In genomic region chr8:84902367-84902919, GRCm38 (mm10) we compare ENCODE assay signal across 8 mouse cellular contexts. TPM values are rescaled to one million over a fixed set of nuclear protein-coding genes. Genes with fewer than 3 reads are reported as not detected.
A peak's percentile ranks its signal among the peaks of the same experiment; 100 is the strongest.
DNase-seq lines count a peak whose midpoint lies in the region; ATAC-seq and TF ChIP-seq lines count a peak whose summit lies in the region.

No protein-coding gene starts in this region.

- H3K27ac ChIP-seq in lung, embryonic 14.5 days (ENCODE audit: low read depth): peak overlapping the region; percentile 86
- H3K27ac ChIP-seq in embryonic facial prominence, embryonic 15.5 days (replicated peaks): peak overlapping the region; percentile 87
- peak overlapping the region; percentile 80 for H3K27ac ChIP-seq in limb, embryonic 12.5 days
- no peak overlapping the region for H3K27ac ChIP-seq in neural tube, embryonic 15.5 days (replicated peaks)

- H3K4me2 ChIP-seq in lung, embryonic 14.5 days: peak overlapping the region; percentile 98
- H3K4me2 ChIP-seq in embryonic facial prominence, embryonic 15.5 days (replicated peaks): peak overlapping the region; percentile 99
- H3K4me2 ChIP-seq in limb, embryonic 12.5 days: peak overlapping the region; percentile 94
- peak overlapping the region; percentile 98 for H3K4me2 ChIP-seq in neural tube, embryonic 15.5 days

- peak overlapping the region; percentile 67 for H3K4me3 ChIP-seq in lung, embryonic 14.5 days (ENCODE audit: low read depth, low read length)
- H3K4me3 ChIP-seq in embryonic facial prominence, embryonic 15.5 days (replicated peaks): peak overlapping the region; percentile 71
- H3K4me3 ChIP-seq in limb, embryonic 12.5 days (replicated peaks): peak overlapping the region; percentile 67
- peak overlapping the region; percentile 54 for H3K4me3 ChIP-seq in neural tube, embryonic 15.5 days (replicated peaks)

- H3K9ac ChIP-seq in lung, embryonic 14.5 days: peak overlapping the region; percentile 83
- peak overlapping the region; percentile 66 for H3K9ac ChIP-seq in embryonic facial prominence, embryonic 15.5 days
- H3K9ac ChIP-seq in limb, embryonic 12.5 days (replicated peaks): peak overlapping the region; percentile 75
- H3K9ac ChIP-seq in neural tube, embryonic 15.5 days (replicated peaks): peak overlapping the region; percentile 56

- ATAC-seq in lung, embryonic 14.5 days (ENCODE audit: insufficient read depth): peak; percentile 38; the same call in 1 of the 2 replicates
- ATAC-seq in embryonic facial prominence, embryonic 15.5 days (ENCODE audit: insufficient number of reproducible peaks, low FRiP score, low TSS enrichment, low read depth): peak; percentile 6; the same call in 1 of the 2 replicates
- ATAC-seq in limb, embryonic 12.5 days (ENCODE audit: insufficient number of reproducible peaks, insufficient read depth, low FRiP score, low TSS enrichment, low read depth): no peak
- no peak; the same call in 1 of the 2 replicates for ATAC-seq in neural tube, embryonic 15.5 days (ENCODE audit: low FRiP score)

- no peaks in the 10 kb centered on the region for H3K9me3 ChIP-seq in lung, embryonic 14.5 days (ENCODE audit: low read depth, low read length)
- H3K9me3 ChIP-seq in embryonic facial prominence, embryonic 15.5 days (replicated peaks): no peaks in the 10 kb centered on the region
- no peaks in the 10 kb centered on the region for H3K9me3 ChIP-seq in limb, embryonic 12.5 days
- H3K9me3 ChIP-seq in neural tube, embryonic 15.5 days (replicated peaks): no peaks in the 10 kb centered on the region

- no peaks in the 10 kb centered on the region for H3K4me1 ChIP-seq in lung, embryonic 14.5 days (ENCODE audit: insufficient read depth)
- H3K4me1 ChIP-seq in embryonic facial prominence, embryonic 15.5 days: peaks cover 17% of the 10 kb centered on the region
- H3K4me1 ChIP-seq in limb, embryonic 12.5 days (replicated peaks): peaks cover 11% of the 10 kb centered on the region; the same call in 1 of the 2 replicates
- peaks cover 14% of the 10 kb centered on the region for H3K4me1 ChIP-seq in neural tube, embryonic 15.5 days

- WGBS in lung, embryonic 14.5 days: 2% methylated on average over 24 of the region's 24 CpGs
- WGBS in embryonic facial prominence, embryonic 15.5 days: 2% methylated on average over 24 of the region's 24 CpGs
- WGBS in limb, embryonic 12.5 days: 3% methylated on average over 24 of the region's 24 CpGs
- WGBS in neural tube, embryonic 15.5 days: 4% methylated on average over 24 of the region's 24 CpGs

- no peak for TF ChIP-seq CTCF in lung, embryonic 14.5 days (IDR thresholded peaks at IDR 0.05; ENCODE audit: low read depth)

- no peaks in the 10 kb centered on the region for H3K27me3 ChIP-seq in lung, embryonic 14.5 days (ENCODE audit: insufficient read depth, low read length)
- H3K27me3 ChIP-seq in embryonic facial prominence, embryonic 15.5 days: no peaks in the 10 kb centered on the region
- peaks cover 14% of the 10 kb centered on the region for H3K27me3 ChIP-seq in limb, embryonic 12.5 days
- peaks cover 18% of the 10 kb centered on the region for H3K27me3 ChIP-seq in neural tube, embryonic 15.5 days (replicated peaks)

- no peaks in the 10 kb centered on the region for H3K36me3 ChIP-seq in lung, embryonic 14.5 days (ENCODE audit: insufficient read depth)
- H3K36me3 ChIP-seq in embryonic facial prominence, embryonic 15.5 days: no peaks in the 10 kb centered on the region
- no peaks in the 10 kb centered on the region for H3K36me3 ChIP-seq in limb, embryonic 12.5 days
- H3K36me3 ChIP-seq in neural tube, embryonic 15.5 days: no peaks in the 10 kb centered on the region

- DNase-seq in lung, embryonic 14.5 days: peak; percentile 41
- no peak for DNase-seq in lung, postnatal 10 days
- DNase-seq in urinary bladder, adult 18-20 months (ENCODE audit: low spot score in 2 of 2): no peak
- DNase-seq in adrenal gland, postnatal 14 days: no peak
- no peak for DNase-seq in cerebellum, adult 9-11 months

RNA-seq across cellular contexts. Expression of gene Klf1, which starts 0.7 kb away (rescaled TPM):
- 1.8 and 1.9 TPM in 2 replicates for polyA plus RNA-seq in lung, embryonic 14.5 days (2014; fragmentation: Nextera tagmentation; extraction: Ambion mirVana)
- polyA plus RNA-seq in embryonic facial prominence, embryonic 15.5 days (2015; fragmentation: Nextera tagmentation; extraction: Ambion mirVana): 1.3 and 1.6 TPM in 2 replicates
- polyA plus RNA-seq in limb, embryonic 12.5 days (2016; fragmentation: Nextera tagmentation; extraction: Ambion mirVana): 4.3 and 5.1 TPM in 2 replicates
- polyA plus RNA-seq in neural tube, embryonic 15.5 days (2015; fragmentation: Nextera tagmentation; extraction: Ambion mirVana): 0.49 and 1.1 TPM in 2 replicates
- total RNA-seq in adrenal gland, postnatal 14 days (2021): 0.56 and 5.1 TPM in 2 replicates

RNA-seq across cellular contexts. Expression of gene Dnase2a, which starts 5.9 kb away (rescaled TPM):
- polyA plus RNA-seq in lung, embryonic 14.5 days (2014; fragmentation: Nextera tagmentation; extraction: Ambion mirVana): 12.0 and 15.3 TPM in 2 replicates
- polyA plus RNA-seq in embryonic facial prominence, embryonic 15.5 days (2015; fragmentation: Nextera tagmentation; extraction: Ambion mirVana): 20.0 and 22.4 TPM in 2 replicates
- 12.8 and 14.0 TPM in 2 replicates for polyA plus RNA-seq in limb, embryonic 12.5 days (2016; fragmentation: Nextera tagmentation; extraction: Ambion mirVana)
- 5.2 and 7.3 TPM in 2 replicates for polyA plus RNA-seq in neural tube, embryonic 15.5 days (2015; fragmentation: Nextera tagmentation; extraction: Ambion mirVana)
- 8.3 and 11.0 TPM in 2 replicates for total RNA-seq in adrenal gland, postnatal 14 days (2021)

RNA-seq across cellular contexts. Expression of gene Gcdh, which starts 8.7 kb away (rescaled TPM):
- polyA plus RNA-seq in lung, embryonic 14.5 days (2014; fragmentation: Nextera tagmentation; extraction: Ambion mirVana): 28.1 and 30.4 TPM in 2 replicates
- 29.4 and 32.2 TPM in 2 replicates for polyA plus RNA-seq in embryonic facial prominence, embryonic 15.5 days (2015; fragmentation: Nextera tagmentation; extraction: Ambion mirVana)
- 42.8 and 44.9 TPM in 2 replicates for polyA plus RNA-seq in limb, embryonic 12.5 days (2016; fragmentation: Nextera tagmentation; extraction: Ambion mirVana)
- 39.8 and 41.3 TPM in 2 replicates for polyA plus RNA-seq in neural tube, embryonic 15.5 days (2015; fragmentation: Nextera tagmentation; extraction: Ambion mirVana)
- total RNA-seq in adrenal gland, postnatal 14 days (2021): 55.4 and 84.8 TPM in 2 replicates

RNA-seq across cellular contexts. Expression of gene Syce2, which starts 30.5 kb away (rescaled TPM):
- 79.9 and 94.8 TPM in 2 replicates for polyA plus RNA-seq in lung, embryonic 14.5 days (2014; fragmentation: Nextera tagmentation; extraction: Ambion mirVana)
- 68.0 and 72.9 TPM in 2 replicates for polyA plus RNA-seq in embryonic facial prominence, embryonic 15.5 days (2015; fragmentation: Nextera tagmentation; extraction: Ambion mirVana)
- 86.5 and 88.8 TPM in 2 replicates for polyA plus RNA-seq in limb, embryonic 12.5 days (2016; fragmentation: Nextera tagmentation; extraction: Ambion mirVana)
- polyA plus RNA-seq in neural tube, embryonic 15.5 days (2015; fragmentation: Nextera tagmentation; extraction: Ambion mirVana): 26.4 and 49.7 TPM in 2 replicates
- 17.4 and 17.6 TPM in 2 replicates for total RNA-seq in adrenal gland, postnatal 14 days (2021)

RNA-seq across cellular contexts. Expression of gene Mast1, which starts 34.7 kb away (rescaled TPM):
- polyA plus RNA-seq in lung, embryonic 14.5 days (2014; fragmentation: Nextera tagmentation; extraction: Ambion mirVana): 0.30 and 0.39 TPM in 2 replicates
- 1.9 and 2.2 TPM in 2 replicates for polyA plus RNA-seq in embryonic facial prominence, embryonic 15.5 days (2015; fragmentation: Nextera tagmentation; extraction: Ambion mirVana)
- polyA plus RNA-seq in limb, embryonic 12.5 days (2016; fragmentation: Nextera tagmentation; extraction: Ambion mirVana): 0.33 and 0.60 TPM in 2 replicates
- 60.7 and 74.7 TPM in 2 replicates for polyA plus RNA-seq in neural tube, embryonic 15.5 days (2015; fragmentation: Nextera tagmentation; extraction: Ambion mirVana)
- total RNA-seq in adrenal gland, postnatal 14 days (2021): 1.2 and 3.1 TPM in 2 replicates

Comparison
In these comparisons a context has a peak if more than half of its experiments do, and no peak if none do; other contexts are left out.
1. ATAC-seq: peak in lung, embryonic 14.5 days (single experiment) and embryonic facial prominence, embryonic 15.5 days (single experiment); none in limb, embryonic 12.5 days (single experiment) and neural tube, embryonic 15.5 days (single experiment).
2. Peak in every context shown above with its lines, with median percentiles within 50 percentile points of each other: H3K4me2 ChIP-seq, H3K4me3 ChIP-seq and H3K9ac ChIP-seq.